Mouse (Mus musculus): ENCODE results near the gene Dazl. TPM values are rescaled to one million over a fixed set of nuclear protein-coding genes. Genes with fewer than 3 reads are reported as not detected.
A peak's percentile ranks its signal among the peaks of the same experiment; 100 is the strongest.

Gene Dazl
- 0.24 and 0.25 TPM in 2 replicates for polyA plus RNA-seq (2012; rRNA removed)

GRCm38 (mm10) chr17:50293241-50293731 lies at the start of gene Dazl:
TSS of gene Dazl (minus strand) at chr17:50293636.
- DNase-seq: peak in 1 of 2 experiments; percentile 54
- TF ChIP-seq CTCF (IDR thresholded peaks at IDR 0.05; ENCODE audit: borderline replicate concordance, insufficient read depth, low read depth, low read length): no peak
- no peak within 1 kb of the TSS for H3K27ac ChIP-seq (ENCODE audit: insufficient read depth, low read length)
- WGBS: 96% methylated on average over 43 of the region's 43 CpGs
- no peaks in the 10 kb centered on the region for H3K4me1 ChIP-seq (ENCODE audit: control insufficient read depth, insufficient read depth, low read length)
- peak within 1 kb of the TSS; percentile 64 for H3K4me3 ChIP-seq (replicated peaks; ENCODE audit: insufficient read depth, low read depth, low read length)
- H3K27me3 ChIP-seq (ENCODE audit: control insufficient read depth, insufficient read depth, low read length): no peaks in the 10 kb centered on the region

- TF ChIP-seq CTCF (IDR thresholded peaks at IDR 0.05; ENCODE audit: borderline replicate concordance, insufficient read depth, low read depth, low read length) (no peak), POLR2A (IDR thresholded peaks at IDR 0.05; ENCODE audit: borderline replicate concordance, insufficient read depth, low read length) (no peak)
Observed at GRCm38 (mm10) chr17:50341850-50342544, 48.6 kb upstream of the Dazl start.

DNA sequence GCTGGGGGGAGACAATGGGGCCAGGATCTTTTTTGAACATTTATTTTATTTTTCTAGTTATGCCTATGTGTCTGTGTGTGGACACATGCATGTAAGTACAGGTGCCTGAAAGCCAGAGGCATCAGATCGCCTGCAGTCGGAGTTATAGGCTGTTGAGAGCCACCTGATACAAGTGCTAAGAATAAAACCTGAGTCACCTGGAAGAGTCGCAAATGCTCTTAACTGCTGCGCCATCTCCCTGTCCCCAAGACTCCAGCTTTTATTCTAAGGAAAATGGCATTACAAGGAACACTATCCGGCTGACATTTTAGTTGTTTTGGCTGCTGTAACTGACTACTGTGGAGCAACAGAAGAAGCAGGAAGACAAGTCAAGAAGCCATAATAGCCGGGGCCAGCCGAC lies 45.5 kb upstream of the Dazl start:
- WGBS: 94% methylated on average over 7 of the region's 7 CpGs
- no peaks in the 10 kb centered on the region for H3K27me3 ChIP-seq (ENCODE audit: control insufficient read depth, insufficient read depth, low read length)
- H3K4me1 ChIP-seq (ENCODE audit: control insufficient read depth, insufficient read depth, low read length): no peaks in the 10 kb centered on the region
- H3K27ac ChIP-seq (ENCODE audit: insufficient read depth, low read length): no peak overlapping the region
- H3K4me3 ChIP-seq (replicated peaks; ENCODE audit: insufficient read depth, low read depth, low read length): no peak overlapping the region
- TF ChIP-seq POLR2A (IDR thresholded peaks at IDR 0.05; ENCODE audit: borderline replicate concordance, insufficient read depth, low read length): no peak
- no peak for TF ChIP-seq CTCF (IDR thresholded peaks at IDR 0.05; ENCODE audit: borderline replicate concordance, insufficient read depth, low read depth, low read length)
- DNase-seq: no peak

More at GRCm38 (mm10) chr17:50341850-50342544, 48.6 kb upstream of the Dazl start:
- Histone ChIP-seq H3K4me1 (ENCODE audit: control insufficient read depth, insufficient read depth, low read length) (no peaks in the 10 kb centered on the region), H3K4me3 (replicated peaks; ENCODE audit: insufficient read depth, low read depth, low read length) (no peak overlapping the region), H3K27ac (ENCODE audit: insufficient read depth, low read length) (no peak overlapping the region), H3K27me3 (ENCODE audit: control insufficient read depth, insufficient read depth, low read length) (no peaks in the 10 kb centered on the region)
- DNase-seq: no peak
- WGBS: 74% methylated on average over 11 of the region's 11 CpGs

GRCm38 (mm10) chr17:50335776-50336175 lies 42.3 kb upstream of the Dazl start:
- Histone ChIP-seq H3K27me3 (ENCODE audit: control insufficient read depth, insufficient read depth, low read length) (no peaks in the 10 kb centered on the region), H3K27ac (ENCODE audit: insufficient read depth, low read length) (no peak overlapping the region), H3K4me1 (ENCODE audit: control insufficient read depth, insufficient read depth, low read length) (no peaks in the 10 kb centered on the region), H3K4me3 (replicated peaks; ENCODE audit: insufficient read depth, low read depth, low read length) (no peak overlapping the region)
- peak in 1 of 2 experiments; percentile 10 for DNase-seq
- TF ChIP-seq POLR2A (IDR thresholded peaks at IDR 0.05; ENCODE audit: borderline replicate concordance, insufficient read depth, low read length) (no peak), CTCF (IDR thresholded peaks at IDR 0.05; ENCODE audit: borderline replicate concordance, insufficient read depth, low read depth, low read length) (peak; percentile 35; the same call in 1 of the 2 replicates)
- WGBS: 79% methylated on average over 2 of the region's 2 CpGs

DNA sequence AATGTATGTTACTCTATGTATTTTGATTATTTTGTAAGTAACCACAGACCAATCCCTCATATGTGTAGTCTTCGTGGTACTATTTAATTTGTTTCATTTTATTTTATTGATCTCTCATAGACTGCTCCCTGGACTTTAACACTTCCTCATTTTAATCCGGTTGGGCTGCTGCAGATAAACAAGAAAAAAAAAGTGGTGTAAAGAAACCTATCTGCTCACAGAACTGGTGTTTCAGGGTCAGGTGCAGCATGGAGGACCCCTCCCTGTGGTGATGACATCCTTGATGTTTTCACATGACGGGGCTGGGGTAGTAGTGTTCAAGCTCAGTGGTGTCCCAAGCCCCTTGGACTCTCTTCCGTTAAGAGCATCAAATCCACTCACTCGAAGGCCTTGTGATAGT lies 41.3 kb upstream of the Dazl start:
- no peak for TF ChIP-seq CTCF (IDR thresholded peaks at IDR 0.05; ENCODE audit: borderline replicate concordance, insufficient read depth, low read depth, low read length)
- TF ChIP-seq POLR2A (IDR thresholded peaks at IDR 0.05; ENCODE audit: borderline replicate concordance, insufficient read depth, low read length): no peak
- WGBS: 68% methylated on average over 5 of the region's 5 CpGs
- H3K4me3 ChIP-seq (replicated peaks; ENCODE audit: insufficient read depth, low read depth, low read length): no peak overlapping the region

DNA sequence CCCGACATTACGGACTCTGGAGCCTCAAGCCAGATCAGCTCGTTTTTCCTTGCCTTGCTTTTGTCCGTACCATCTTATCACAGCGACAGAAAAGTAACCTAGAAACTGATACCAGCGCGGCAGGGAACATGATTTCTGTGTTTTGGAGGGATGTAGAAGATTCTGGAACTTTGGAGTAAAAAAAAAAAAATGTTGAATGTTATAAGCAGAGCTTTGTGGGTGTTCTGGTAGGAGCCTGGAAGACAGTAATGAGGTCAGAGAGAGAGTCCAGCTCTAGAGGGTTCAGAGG lies 38.5 kb upstream of the Dazl start:
- no peaks in the 10 kb centered on the region for H3K27me3 ChIP-seq (ENCODE audit: control insufficient read depth, insufficient read depth, low read length)
- H3K27ac ChIP-seq (ENCODE audit: insufficient read depth, low read length): no peak overlapping the region
- no peaks in the 10 kb centered on the region for H3K4me1 ChIP-seq (ENCODE audit: control insufficient read depth, insufficient read depth, low read length)
- TF ChIP-seq CTCF (IDR thresholded peaks at IDR 0.05; ENCODE audit: borderline replicate concordance, insufficient read depth, low read depth, low read length) (no peak), POLR2A (IDR thresholded peaks at IDR 0.05; ENCODE audit: borderline replicate concordance, insufficient read depth, low read length) (no peak)
- no peak for DNase-seq
- WGBS: 92% methylated on average over 7 of the region's 7 CpGs
- no peak overlapping the region for H3K4me3 ChIP-seq (replicated peaks; ENCODE audit: insufficient read depth, low read depth, low read length)

More for the DNA sequence above, 41.3 kb upstream of the Dazl start:
- no peaks in the 10 kb centered on the region for H3K27me3 ChIP-seq (ENCODE audit: control insufficient read depth, insufficient read depth, low read length)
- DNase-seq: no peak
- no peaks in the 10 kb centered on the region for H3K4me1 ChIP-seq (ENCODE audit: control insufficient read depth, insufficient read depth, low read length)
- no peak overlapping the region for H3K27ac ChIP-seq (ENCODE audit: insufficient read depth, low read length)

DNA sequence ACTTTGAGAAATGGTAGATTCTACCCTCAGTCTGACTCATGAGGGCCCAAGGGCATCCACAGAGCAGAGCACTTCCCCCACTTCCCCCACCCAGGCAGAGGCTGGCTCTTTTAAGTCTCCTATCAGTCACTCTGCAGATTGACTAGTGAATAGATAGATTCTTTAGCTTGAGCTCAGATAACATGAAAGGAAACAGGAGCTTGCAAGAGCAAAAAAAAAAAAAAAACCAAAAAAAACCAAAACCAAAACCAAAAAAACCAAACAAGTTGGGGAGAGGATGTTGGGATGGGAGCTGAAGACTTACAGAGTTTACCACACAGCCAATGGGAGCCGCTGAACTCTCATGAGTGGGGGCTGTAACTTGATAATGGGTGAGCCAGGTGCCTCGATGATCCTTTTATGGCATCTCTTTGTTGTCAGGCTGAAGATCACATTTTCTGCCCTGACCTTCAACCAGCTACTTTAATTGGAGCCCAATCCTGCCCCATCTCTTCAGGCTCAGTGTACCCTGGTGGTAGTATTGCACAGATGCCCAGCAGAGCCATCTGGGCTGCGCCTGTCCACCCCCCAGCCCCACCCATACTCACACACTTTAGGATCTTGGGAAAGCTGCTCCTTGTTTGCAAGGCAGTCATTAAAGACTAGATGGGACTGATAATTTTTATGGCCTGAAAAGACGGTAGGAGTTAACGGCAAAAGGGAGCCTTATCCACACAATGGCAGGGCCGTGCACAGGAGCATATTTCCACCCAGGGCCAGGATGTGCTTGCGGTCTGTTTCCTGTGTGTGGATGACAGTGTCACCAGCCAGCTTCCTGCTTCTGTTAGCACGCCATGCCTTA lies 38.0 kb upstream of the Dazl start:
- H3K27ac ChIP-seq (ENCODE audit: insufficient read depth, low read length): no peak overlapping the region
- H3K4me3 ChIP-seq (replicated peaks; ENCODE audit: insufficient read depth, low read depth, low read length): no peak overlapping the region
- DNase-seq: no peak
- 94% methylated on average over 8 of the region's 8 CpGs for WGBS
- TF ChIP-seq CTCF (IDR thresholded peaks at IDR 0.05; ENCODE audit: borderline replicate concordance, insufficient read depth, low read depth, low read length) (no peak), POLR2A (IDR thresholded peaks at IDR 0.05; ENCODE audit: borderline replicate concordance, insufficient read depth, low read length) (no peak)
- H3K27me3 ChIP-seq (ENCODE audit: control insufficient read depth, insufficient read depth, low read length): no peaks in the 10 kb centered on the region
- no peaks in the 10 kb centered on the region for H3K4me1 ChIP-seq (ENCODE audit: control insufficient read depth, insufficient read depth, low read length)

- H3K27me3 ChIP-seq (ENCODE audit: control insufficient read depth, insufficient read depth, low read length): no peaks in the 10 kb centered on the region
- DNase-seq: no peak
- no peak overlapping the region for H3K27ac ChIP-seq (ENCODE audit: insufficient read depth, low read length)
- no peak overlapping the region for H3K4me3 ChIP-seq (replicated peaks; ENCODE audit: insufficient read depth, low read depth, low read length)
- no peaks in the 10 kb centered on the region for H3K4me1 ChIP-seq (ENCODE audit: control insufficient read depth, insufficient read depth, low read length)
- no peak for TF ChIP-seq POLR2A (IDR thresholded peaks at IDR 0.05; ENCODE audit: borderline replicate concordance, insufficient read depth, low read length)
- TF ChIP-seq CTCF (IDR thresholded peaks at IDR 0.05; ENCODE audit: borderline replicate concordance, insufficient read depth, low read depth, low read length): no peak
- 93% methylated on average over 1 of the region's 1 CpGs for WGBS
Observed at GRCm38 (mm10) chr17:50330245-50330644, 36.8 kb upstream of the Dazl start.

Measured in cerebellum, adult 2 months (tissue).